Mouse (Mus musculus) spleen, adult 2 months (tissue): Measurements from ENCODE around the gene Ccdc153.

Experiments used
- CTCF ChIP-seq: fragments of 200-500 bp; IDR thresholded peaks from 2 replicates; pipeline ENCODE4 v1.5.1; 2011; ENCODE audit warnings: mild to moderate bottlenecking, inconsistent platforms; ENCODE audit not compliant: insufficient read depth, insufficient read length, insufficient replicate concordance; ENCODE audit errors: extremely low read depth
- POLR2A ChIP-seq: fragments of 200-500 bp; IDR thresholded peaks from 2 replicates; pipeline ENCODE4 v1.6.1; 2011; ENCODE audit warnings: low read depth, low read length, inconsistent platforms

- TF ChIP-seq CTCF (peak; percentile 69; the same call in 1 of the 2 replicates), POLR2A (no peak)
These were observed 1.0 kb upstream of the Ccdc153 start for GRCm38 (mm10) chr9:44239447-44239846.
